Mouse (Mus musculus) neural tube, embryonic 11.5 days (tissue): ENCODE data around the gene Lcn2. TPM values are rescaled to one million over a fixed set of nuclear protein-coding genes. Genes with fewer than 3 reads are reported as not detected.

Experiments
- ATAC-seq: fragments of 200-750 bp; cut with Nextera tagmentation; 2 replicates; pipeline ENCODE4 v1.8.0; 2017; ENCODE audit warnings: moderate number of reproducible peaks, mild to moderate bottlenecking, moderate TSS enrichment, moderate library complexity; ENCODE audit not compliant: insufficient read depth, low FRiP score, low TSS enrichment
- DNase-seq: peaks from one replicate; pipeline ENCODE4 v3.0.0-alpha.2; 2015; ENCODE audit warnings: low spot score
- H3K27ac ChIP-seq: fragments of 300-500 bp; sonication (generic); 2 replicates; pipeline ENCODE4 v1.5.1; 2014; ENCODE audit warnings: low read depth, mild to moderate bottlenecking, low read length
- H3K27me3 ChIP-seq: fragments of 300-500 bp; sonication (generic); 2 replicates; pipeline ENCODE4 v1.6.1; 2014; ENCODE audit warnings: mild to moderate bottlenecking, low read length, mixed read lengths; ENCODE audit not compliant: control insufficient read depth, insufficient read depth
- H3K36me3 ChIP-seq: fragments of 300-500 bp; sonication (generic); 2 replicates; pipeline ENCODE4 v1.6.1; 2014; ENCODE audit warnings: mild to moderate bottlenecking, low read length, moderate library complexity, mixed read lengths; ENCODE audit not compliant: control insufficient read depth, insufficient read depth
- H3K4me1 ChIP-seq: fragments of 300-500 bp; sonication (generic); 2 replicates; pipeline ENCODE4 v1.6.1; 2014; ENCODE audit warnings: low read length, mixed read lengths; ENCODE audit not compliant: control insufficient read depth, insufficient read depth
- H3K4me2 ChIP-seq: fragments of 300-500 bp; sonication (generic); 2 replicates; pipeline ENCODE4 v1.6.1; 2014; ENCODE audit warnings: low read depth, mild to moderate bottlenecking, moderate library complexity
- H3K4me3 ChIP-seq: fragments of 300-500 bp; sonication (generic); 2 replicates; pipeline ENCODE4 v1.5.1; 2014; ENCODE audit warnings: low read depth, low read length
- H3K9ac ChIP-seq: fragments of 300-500 bp; sonication (generic); 2 replicates; pipeline ENCODE4 v1.6.1; 2014; ENCODE audit warnings: mild to moderate bottlenecking, low read length
- H3K9me3 ChIP-seq: fragments of 300-500 bp; sonication (generic); 2 replicates; pipeline ENCODE4 v1.6.1; 2016; ENCODE audit warnings: low read length; ENCODE audit not compliant: control insufficient read depth
- WGBS: fragments of 180-500 bp; shearing (Covaris S2); extraction: QIAGEN DNeasy Blood & Tissue Kit; methylation state at CpG from one replicate; pipeline ENCODE4 v1.1.7; 2014; 5-methylcytosine and 5-hydroxymethylcytosine counted together
- polyA plus RNA-seq: library from polyadenylated mRNA; unstranded; fragments of >200 nt; fragmentation: Nextera tagmentation; extraction: Ambion mirVana; gene quantifications from 2 replicates; pipeline ENCODE4 v1.2.1, GENCODE M21; 2014

Lcn2 gene
- polyA plus RNA-seq, 1 experiment from 2014 or later, result 0.25 TPM

DNA sequence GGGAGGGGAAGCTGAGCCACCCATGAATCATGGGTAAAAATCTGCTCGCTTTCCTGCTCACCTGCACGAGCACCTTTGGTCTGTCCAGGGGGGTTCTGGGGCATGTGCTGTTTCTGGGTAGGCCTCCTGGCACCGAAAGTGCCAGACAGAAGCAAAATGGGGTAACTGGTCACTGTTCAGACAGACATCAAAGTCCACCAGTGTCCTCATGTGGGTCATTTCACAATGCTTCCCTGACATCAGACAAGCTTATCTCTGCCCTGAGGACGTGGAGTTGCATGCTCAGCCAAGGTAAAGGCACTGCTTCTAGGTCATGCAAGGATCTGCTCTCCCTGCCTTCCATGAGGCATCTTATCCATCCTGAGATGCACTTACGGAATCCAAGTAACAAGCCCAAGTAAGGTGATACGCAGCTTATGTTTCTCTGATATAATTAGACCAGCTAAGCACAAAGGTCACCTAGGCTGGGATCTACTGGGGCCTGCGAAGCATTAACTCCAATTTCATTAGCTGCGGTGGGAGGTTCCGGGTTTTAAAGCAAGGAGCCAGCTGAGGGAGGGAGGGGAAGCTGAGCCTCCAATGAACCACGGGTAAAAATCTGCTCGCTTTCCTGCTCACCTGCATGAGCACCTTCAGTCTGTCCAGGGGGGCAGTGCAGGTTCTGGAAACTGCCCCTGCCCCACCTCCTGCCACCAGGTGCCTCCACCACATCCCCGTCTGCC is 30.5 kb upstream of the Lcn2 start:
- DNase-seq, result no peak
- no peak overlapping the region for H3K27ac ChIP-seq
- no peak overlapping the region for H3K4me3 ChIP-seq
- no peaks in the 10 kb centered on the region for H3K27me3 ChIP-seq
- H3K4me1 ChIP-seq, result peaks cover 6% of the 10 kb centered on the region
- H3K36me3 ChIP-seq, result peaks cover 39% of the 10 kb centered on the region
- no peak overlapping the region for H3K9ac ChIP-seq
- WGBS, result 89% methylated on average over 12 of the region's 12 CpGs
- ATAC-seq, result no peak
- no peaks in the 10 kb centered on the region for H3K9me3 ChIP-seq
- no peak overlapping the region for H3K4me2 ChIP-seq

DNA sequence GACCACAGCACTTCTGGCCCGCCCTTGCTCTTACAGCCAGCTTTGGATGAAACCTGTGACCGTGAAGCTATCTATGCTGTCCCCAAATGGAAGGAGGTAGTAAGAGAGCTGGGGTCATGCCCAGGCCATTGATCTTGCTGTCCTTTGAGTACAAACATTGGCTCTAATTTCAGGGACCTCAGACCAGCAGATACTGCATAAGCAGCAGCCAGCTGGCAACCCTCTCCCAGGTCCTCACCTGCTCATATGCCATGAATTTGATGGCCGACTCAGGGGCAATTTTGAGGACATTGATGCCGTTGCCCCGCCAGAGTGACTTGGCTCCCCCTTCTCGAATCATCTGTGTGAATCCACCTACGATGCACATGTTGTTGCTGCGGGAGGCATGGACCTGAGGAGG is 29.4 kb upstream of the Lcn2 start:
- Histone ChIP-seq H3K4me3 (no peak overlapping the region), H3K9me3 (no peaks in the 10 kb centered on the region), H3K36me3 (peaks cover 39% of the 10 kb centered on the region), H3K27me3 (no peaks in the 10 kb centered on the region), H3K9ac (no peak overlapping the region), H3K4me1 (no peaks in the 10 kb centered on the region), H3K27ac (no peak overlapping the region), H3K4me2 (no peak overlapping the region)
- DNase-seq, result no peak
- WGBS, result 93% methylated on average over 8 of the region's 8 CpGs
- ATAC-seq, result no peak

DNA sequence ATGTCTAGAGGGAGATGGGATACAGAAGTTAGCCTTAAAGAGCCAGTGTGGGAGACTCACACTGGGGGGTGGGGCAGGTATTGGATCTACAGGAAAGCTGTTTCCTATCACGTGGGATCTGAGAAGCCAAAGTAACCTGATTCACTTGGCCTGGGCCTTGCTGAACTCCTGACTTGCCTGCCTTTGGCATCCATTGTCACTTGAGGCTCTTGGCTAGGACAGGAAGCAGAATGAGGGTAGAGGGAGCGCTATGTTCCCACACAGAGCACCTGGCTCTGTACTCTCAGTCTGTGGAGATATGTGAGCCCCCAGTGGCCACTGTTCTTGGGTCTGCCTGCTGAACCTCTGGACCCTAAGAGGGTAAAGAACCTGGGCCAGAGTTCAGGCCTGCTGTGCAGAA is 28.5 kb upstream of the Lcn2 start:
- ATAC-seq (no peak), DNase-seq (no peak)
- Histone ChIP-seq H3K4me1 (no peaks in the 10 kb centered on the region), H3K4me2 (no peak overlapping the region), H3K27me3 (no peaks in the 10 kb centered on the region), H3K36me3 (peaks cover 39% of the 10 kb centered on the region), H3K27ac (no peak overlapping the region), H3K9me3 (no peaks in the 10 kb centered on the region), H3K4me3 (no peak overlapping the region), H3K9ac (no peak overlapping the region)
- WGBS, result 87% methylated on average over 2 of the region's 2 CpGs

DNA sequence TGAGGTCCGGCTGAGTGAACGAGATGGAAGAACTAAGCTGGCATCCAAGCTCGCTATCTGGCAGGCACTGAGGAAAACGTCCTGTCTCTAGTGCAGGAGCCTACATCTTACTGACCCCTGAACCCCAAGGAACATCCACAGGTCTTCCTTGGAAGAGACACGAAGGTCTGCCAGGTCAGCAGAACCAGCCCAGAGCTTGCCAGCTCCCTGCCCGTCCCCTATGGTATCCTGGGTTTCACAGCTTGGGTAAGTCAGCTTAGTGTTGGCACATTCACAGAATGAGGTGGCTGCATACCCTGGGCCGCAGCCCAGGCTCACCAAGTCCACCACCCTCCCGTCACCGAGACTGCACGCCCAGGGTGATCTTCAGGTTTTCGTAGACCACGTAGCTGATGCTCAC is 27.7 kb upstream of the Lcn2 start:
- H3K4me2 ChIP-seq, result no peak overlapping the region
- H3K36me3 ChIP-seq, result peaks cover 39% of the 10 kb centered on the region
- no peak overlapping the region for H3K9ac ChIP-seq
- DNase-seq (no peak), ATAC-seq (no peak)
- H3K27ac ChIP-seq, result no peak overlapping the region
- no peaks in the 10 kb centered on the region for H3K9me3 ChIP-seq
- 91% methylated on average over 12 of the region's 12 CpGs for WGBS
- H3K4me3 ChIP-seq, result no peak overlapping the region
- no peaks in the 10 kb centered on the region for H3K27me3 ChIP-seq
- H3K4me1 ChIP-seq, result no peaks in the 10 kb centered on the region

DNA sequence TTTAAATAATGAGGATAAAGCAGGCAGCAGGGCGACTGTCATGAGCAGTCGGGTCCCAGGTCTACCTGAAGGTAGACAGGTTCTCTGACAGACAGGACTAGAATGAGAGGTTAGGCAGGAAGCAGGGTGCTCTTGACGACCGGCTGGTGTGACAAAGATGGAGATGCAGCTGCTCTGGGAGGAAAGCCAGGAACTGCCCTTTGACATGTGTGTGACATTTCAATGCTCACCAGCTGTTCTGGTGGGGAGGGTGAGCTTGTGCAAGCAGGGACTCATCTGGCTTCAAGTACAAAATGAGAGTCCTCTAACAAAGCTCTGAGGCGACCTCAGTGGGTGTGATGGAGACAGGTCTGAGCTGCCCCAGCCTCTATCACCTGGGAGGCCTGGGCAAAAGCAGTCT is 25.9 kb upstream of the Lcn2 start:
- no peak overlapping the region for H3K9ac ChIP-seq
- H3K4me3 ChIP-seq, result no peak overlapping the region
- H3K27me3 ChIP-seq, result no peaks in the 10 kb centered on the region
- 62% methylated on average over 5 of the region's 5 CpGs for WGBS
- H3K36me3 ChIP-seq, result peaks cover 31% of the 10 kb centered on the region
- no peak overlapping the region for H3K4me2 ChIP-seq
- ATAC-seq, result no peak
- no peaks in the 10 kb centered on the region for H3K9me3 ChIP-seq
- no peaks in the 10 kb centered on the region for H3K4me1 ChIP-seq
- no peak overlapping the region for H3K27ac ChIP-seq
- DNase-seq, result no peak

DNA sequence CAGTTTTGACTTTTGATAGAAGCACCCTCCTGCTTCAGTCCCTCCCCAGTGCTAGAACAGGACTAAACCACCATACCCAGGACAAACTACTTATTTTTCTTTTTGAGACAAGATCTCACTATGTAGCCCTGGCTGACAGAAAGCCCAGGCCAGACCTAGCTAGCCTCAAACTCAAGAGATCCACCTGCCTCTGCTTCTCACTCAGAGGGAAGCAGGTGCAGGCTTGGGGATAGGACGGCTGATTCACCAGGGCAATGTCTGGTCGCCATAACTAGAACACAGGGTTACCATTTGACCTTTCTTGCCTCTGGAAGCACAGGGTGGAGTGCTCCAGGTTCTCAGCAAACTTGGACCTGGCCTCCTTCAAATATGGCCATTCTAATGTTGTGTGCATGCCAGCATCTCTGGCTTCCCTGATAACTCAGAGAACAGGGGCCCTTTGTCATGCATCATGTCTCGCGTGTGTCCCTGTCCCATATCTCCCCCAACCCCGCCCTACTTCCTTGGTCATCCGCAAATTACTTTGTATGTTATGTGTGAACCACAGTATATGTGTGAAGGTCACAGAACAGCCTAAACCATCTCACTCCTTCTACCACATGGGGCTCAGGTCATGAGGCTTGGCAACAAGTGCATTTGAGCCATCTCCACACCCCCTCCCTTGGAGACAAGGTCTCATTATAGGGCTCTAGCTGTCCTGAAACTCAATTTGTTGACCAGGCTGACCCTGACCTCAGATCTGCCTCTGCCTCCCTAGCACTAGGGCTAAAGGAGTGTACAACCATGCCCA is 24.9 kb upstream of the Lcn2 start:
- Histone ChIP-seq H3K27ac (no peak overlapping the region), H3K27me3 (no peaks in the 10 kb centered on the region), H3K36me3 (peaks cover 28% of the 10 kb centered on the region), H3K4me1 (no peaks in the 10 kb centered on the region), H3K9me3 (no peaks in the 10 kb centered on the region), H3K4me3 (no peak overlapping the region), H3K9ac (no peak overlapping the region), H3K4me2 (no peak overlapping the region)
- WGBS, result 89% methylated on average over 6 of the region's 6 CpGs
- no peak for DNase-seq
- ATAC-seq, result no peak

DNA sequence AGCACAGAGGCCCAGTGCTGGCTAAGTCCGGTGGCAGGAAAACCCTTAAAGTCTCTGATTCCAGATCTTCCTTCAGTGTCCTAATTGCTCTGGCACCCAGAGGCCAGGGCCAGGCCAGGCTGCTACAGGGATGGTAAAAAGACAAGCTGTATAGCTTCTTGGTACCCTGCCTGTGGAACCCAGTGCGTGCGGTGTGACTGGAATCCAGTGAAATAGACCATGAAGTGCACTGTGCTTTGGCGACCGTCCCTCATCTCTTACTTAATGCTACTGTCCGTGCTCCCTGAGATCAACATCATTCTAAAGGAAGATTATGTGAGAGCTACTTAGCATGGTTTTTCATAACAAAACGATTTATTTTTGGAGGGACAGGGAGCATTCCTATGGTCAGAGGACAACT is 23.4 kb upstream of the Lcn2 start:
- no peak for ATAC-seq
- peaks cover 19% of the 10 kb centered on the region for H3K36me3 ChIP-seq
- 89% methylated on average over 7 of the region's 7 CpGs for WGBS
- no peak overlapping the region for H3K4me2 ChIP-seq
- H3K4me1 ChIP-seq, result no peaks in the 10 kb centered on the region
- no peak overlapping the region for H3K9ac ChIP-seq
- H3K27ac ChIP-seq, result no peak overlapping the region
- no peaks in the 10 kb centered on the region for H3K9me3 ChIP-seq
- H3K4me3 ChIP-seq, result no peak overlapping the region
- DNase-seq, result no peak
- H3K27me3 ChIP-seq, result no peaks in the 10 kb centered on the region

DNA sequence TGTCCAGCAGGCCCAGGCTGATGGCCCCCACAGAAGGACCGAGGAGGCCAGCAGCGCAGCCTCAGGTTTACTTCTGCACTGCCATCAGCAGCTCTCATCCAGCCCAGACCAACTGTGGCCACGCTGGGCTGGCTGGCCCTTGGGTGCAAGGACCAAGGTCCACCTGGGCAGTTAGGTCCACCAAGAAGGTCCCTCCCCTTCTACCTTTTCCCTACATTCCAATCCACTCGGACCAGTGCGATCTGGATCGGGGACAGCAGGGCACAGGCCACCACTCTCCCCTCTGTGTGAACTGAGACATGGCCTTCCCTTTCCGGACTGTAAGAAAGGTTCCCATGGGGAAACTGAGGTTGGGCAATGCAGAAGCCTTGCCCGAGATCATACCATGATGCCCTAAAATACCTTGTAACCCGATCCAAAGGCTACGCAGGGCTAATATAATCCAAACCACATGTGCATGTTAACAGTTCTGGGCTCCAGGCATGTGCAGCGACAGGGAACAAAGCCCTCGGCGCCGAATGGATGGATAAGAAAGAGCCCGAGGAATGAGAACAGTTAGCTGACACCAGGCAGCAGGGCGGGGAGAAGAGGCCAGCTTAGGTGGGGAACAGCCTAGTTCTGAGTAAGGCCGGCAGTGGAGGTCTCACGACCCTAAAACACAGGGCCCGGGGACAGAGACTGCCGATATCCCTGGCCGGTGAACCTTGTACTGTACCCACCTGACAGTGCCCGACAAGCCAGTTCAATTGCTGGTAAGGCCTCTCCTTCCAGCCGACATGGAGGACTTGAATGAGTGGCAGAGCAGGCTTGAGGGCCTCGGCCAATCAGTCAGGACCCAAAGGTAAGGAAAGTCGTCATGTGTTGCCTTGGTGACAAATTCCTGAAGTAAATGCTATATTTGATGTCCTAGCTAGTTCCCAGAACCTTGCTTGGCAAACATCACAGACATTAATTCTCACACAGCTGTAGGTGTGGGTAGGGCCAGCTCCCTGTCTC is 20.7 kb upstream of the Lcn2 start:
- Histone ChIP-seq H3K9ac (no peak overlapping the region), H3K4me3 (no peak overlapping the region), H3K9me3 (no peaks in the 10 kb centered on the region), H3K4me2 (no peak overlapping the region), H3K36me3 (no peaks in the 10 kb centered on the region), H3K27ac (no peak overlapping the region), H3K4me1 (no peaks in the 10 kb centered on the region), H3K27me3 (no peaks in the 10 kb centered on the region)
- no peak for ATAC-seq
- WGBS, result 68% methylated on average over 25 of the region's 25 CpGs
- DNase-seq, result peak; percentile 40
